Mouse (Mus musculus) left cerebral cortex, adult 18-20 months (tissue): ENCODE measurements around the gene Mccc1. TPM values are rescaled to one million over a fixed set of nuclear protein-coding genes. Genes with fewer than 3 reads are reported as not detected.

Source experiments
- DNase-seq, 2 experiments: peaks; one replicate each; pipeline ENCODE4 v3.0.0; 2021 to 2022; ENCODE audit warnings: low spot score in 2 of 2, mixed read lengths in 1 of 2
- total RNA-seq, 2 experiments: library from RNA; stranded (reverse); gene quantifications; 2 replicates each; pipeline ENCODE4 v1.2.3; 2021

The Mccc1 gene
- total RNA-seq, 2 experiments from 2014 or later: 30.8 to 33.3 TPM

- no peak for DNase-seq
Measured at GRCm38 (mm10) chr3:35924007-35924406, 76.5 kb downstream of the Mccc1 start.

- no peak for DNase-seq
Measured at GRCm38 (mm10) chr3:35923495-35923894, 77.0 kb downstream of the Mccc1 start.

- DNase-seq: no peak
Measured at GRCm38 (mm10) chr3:35922522-35922921, 78.0 kb downstream of the Mccc1 start.

- DNase-seq: no peak
Measured at GRCm38 (mm10) chr3:35918229-35918628, 82.2 kb downstream of the Mccc1 start.

Other genes starting within 250 kb of the Mccc1 start
- 10 to 100 TPM; 90.7 to 92.3 TPM for gene Atp11b, start 246.6 kb downstream of the Mccc1 start, total RNA-seq
- 10 to 100 TPM; 71.7 to 75.0 TPM for gene Dcun1d1, start 63.2 kb downstream of the Mccc1 start, total RNA-seq
- not detected for gene Ccdc144b, start 52.9 kb upstream of the Mccc1 start, total RNA-seq
- gene Acad9, start 65.3 kb upstream of the Mccc1 start, total RNA-seq: 10 to 100 TPM; 40.2 to 41.3 TPM
- gene D3Ertd254e, start 150.3 kb upstream of the Mccc1 start, total RNA-seq: 10 to 100 TPM; 19.5 to 20.7 TPM
- gene Qrfpr, start 221.6 kb upstream of the Mccc1 start, total RNA-seq: 1 to 10 TPM; 4.7 to 5.5 TPM